19 mouse cellular contexts compared by ENCODE assay signal in the genomic region with DNA sequence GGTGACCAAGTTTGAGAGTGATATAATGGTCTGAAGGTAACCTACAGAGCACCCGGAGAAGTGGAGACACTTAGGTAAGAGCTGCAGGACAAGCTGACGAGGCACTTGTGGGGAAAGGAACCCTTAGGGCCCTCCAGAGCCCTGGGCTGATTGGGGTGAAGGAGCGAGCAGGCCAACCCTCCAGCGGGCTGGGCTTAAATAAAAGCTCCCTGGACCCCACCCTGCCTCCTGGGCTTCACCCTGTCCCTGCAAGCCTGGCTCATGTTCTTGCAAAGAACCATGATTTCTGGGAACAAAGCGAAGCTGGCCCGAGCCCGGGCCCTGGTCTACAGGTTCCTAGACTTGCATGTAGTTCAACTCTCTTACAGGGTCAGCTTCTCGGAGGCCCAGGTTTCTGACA. TPM values are rescaled to one million over a fixed set of nuclear protein-coding genes. Genes with fewer than 3 reads are reported as not detected.
A peak's percentile ranks its signal among the peaks of the same experiment; 100 is the strongest.
DNase-seq lines count a peak whose midpoint lies in the region; ATAC-seq and TF ChIP-seq lines count a peak whose summit lies in the region.
"Had no signal": no experiment of that assay in that cellular context is flagged by ENCODE, and none has a peak within 500 bp of the region (broad histone marks: within the 10 kb centered on the region; RNA-seq: fewer than 3 reads in every experiment).

No protein-coding gene starts in this region.

- no peak overlapping the region for H3K9ac ChIP-seq in intestine, embryonic 15.5 days
- no peak overlapping the region for H3K9ac ChIP-seq in intestine, postnatal 0 days (ENCODE audit: low read depth, low read length)
- H3K9ac ChIP-seq in lung, postnatal 0 days (replicated peaks; ENCODE audit: low read depth) = no peak overlapping the region
- H3K9ac ChIP-seq in intestine, embryonic 16.5 days (ENCODE audit: low read depth, low read length) = peak overlapping the region; percentile 38; the same call in 1 of the 2 replicates
- H3K9ac ChIP-seq: embryonic facial prominence, embryonic 12.5 days; forebrain, embryonic 12.5 days; heart, embryonic 13.5 days; neural tube, embryonic 13.5 days had no signal

- no peak for TF ChIP-seq EP300 in lung, postnatal 0 days (IDR thresholded peaks at IDR 0.05)

- no peak for TF ChIP-seq CTCF in intestine, postnatal 0 days (IDR thresholded peaks at IDR 0.05; ENCODE audit: low read depth)
- TF ChIP-seq CTCF in lung, postnatal 0 days (IDR thresholded peaks at IDR 0.05) = no peak

- peaks cover 72% of the 10 kb centered on the region for H3K4me1 ChIP-seq in intestine, embryonic 15.5 days (replicated peaks)
- H3K4me1 ChIP-seq in intestine, postnatal 0 days (replicated peaks; ENCODE audit: control insufficient read depth, insufficient read depth, low read length) = peaks cover 23% of the 10 kb centered on the region
- H3K4me1 ChIP-seq in lung, postnatal 0 days (ENCODE audit: insufficient read depth, low read depth, low read length) = peaks cover 25% of the 10 kb centered on the region; the same call in 1 of the 2 replicates
- H3K4me1 ChIP-seq in intestine, embryonic 16.5 days (ENCODE audit: control insufficient read depth, insufficient read depth, low read length) = peaks cover 68% of the 10 kb centered on the region

- no peaks in the 10 kb centered on the region for H3K27me3 ChIP-seq in intestine, embryonic 15.5 days (replicated peaks)
- H3K27me3 ChIP-seq in intestine, postnatal 0 days (replicated peaks; ENCODE audit: control insufficient read depth, insufficient read depth, low read length) = no peaks in the 10 kb centered on the region
- H3K27me3 ChIP-seq in lung, postnatal 0 days (replicated peaks; ENCODE audit: insufficient read depth, low read length) = no peaks in the 10 kb centered on the region
- no peaks in the 10 kb centered on the region for H3K27me3 ChIP-seq in intestine, embryonic 16.5 days (replicated peaks; ENCODE audit: control insufficient read depth, insufficient read depth, low read length)
- H3K27me3 ChIP-seq: embryonic facial prominence, embryonic 12.5 days; heart, embryonic 13.5 days; limb, embryonic 12.5 days; Patski had no signal

- H3K36me3 ChIP-seq in intestine, embryonic 15.5 days = no peaks in the 10 kb centered on the region
- H3K36me3 ChIP-seq in intestine, postnatal 0 days (ENCODE audit: control insufficient read depth, insufficient read depth) = no peaks in the 10 kb centered on the region
- no peaks in the 10 kb centered on the region for H3K36me3 ChIP-seq in lung, postnatal 0 days (ENCODE audit: insufficient read depth, low read length)
- no peaks in the 10 kb centered on the region for H3K36me3 ChIP-seq in intestine, embryonic 16.5 days (ENCODE audit: control insufficient read depth, insufficient read depth, low read length)
- H3K36me3 ChIP-seq: embryonic facial prominence, embryonic 12.5 days; forebrain, embryonic 12.5 days; heart, embryonic 13.5 days; limb, embryonic 12.5 days; neural tube, embryonic 13.5 days had no signal

- 69% methylated on average over 8 of the region's 8 CpGs for WGBS in intestine, embryonic 15.5 days
- WGBS in intestine, postnatal 0 days = 76% methylated on average over 8 of the region's 8 CpGs
- WGBS in lung, postnatal 0 days = 60% methylated on average over 8 of the region's 8 CpGs
- 66% methylated on average over 8 of the region's 8 CpGs for WGBS in intestine, embryonic 16.5 days

- 0 out of 2 replicates have a peak overlapping the region, but pooled peaks have one; percentile 46 for H3K27ac ChIP-seq in intestine, embryonic 15.5 days
- H3K27ac ChIP-seq in intestine, postnatal 0 days (ENCODE audit: low read depth, low read length) = no peak overlapping the region
- H3K27ac ChIP-seq in lung, postnatal 0 days (ENCODE audit: low read length) = no peak overlapping the region
- peak overlapping the region; percentile 60 for H3K27ac ChIP-seq in intestine, embryonic 16.5 days (ENCODE audit: low read length)
- H3K27ac ChIP-seq: embryonic facial prominence, embryonic 12.5 days; forebrain, embryonic 12.5 days; heart, embryonic 13.5 days; limb, embryonic 12.5 days; neural tube, embryonic 13.5 days had no signal

- no peak overlapping the region for H3K4me2 ChIP-seq in intestine, embryonic 15.5 days (replicated peaks)
- H3K4me2 ChIP-seq in intestine, postnatal 0 days (replicated peaks; ENCODE audit: low read depth) = no peak overlapping the region
- H3K4me2 ChIP-seq in lung, postnatal 0 days (replicated peaks; ENCODE audit: low read depth, low read length) = no peak overlapping the region
- no peak overlapping the region for H3K4me2 ChIP-seq in intestine, embryonic 16.5 days (ENCODE audit: low read depth, low read length)
- H3K4me2 ChIP-seq: embryonic facial prominence, embryonic 12.5 days; forebrain, embryonic 12.5 days; heart, embryonic 13.5 days; limb, embryonic 12.5 days; neural tube, embryonic 13.5 days had no signal

- ATAC-seq in intestine, embryonic 15.5 days = no peak
- no peak for ATAC-seq in intestine, postnatal 0 days
- ATAC-seq in lung, postnatal 0 days = peak; percentile 19; the same call in 1 of the 2 replicates
- no peak for ATAC-seq in intestine, embryonic 16.5 days
- ATAC-seq: activated CD4-positive, CD25-positive, alpha-beta regulatory T cell, adult 4 months; inflammation-experienced regulatory T-cells, adult 6 months; Patski had no signal

- H3K9me3 ChIP-seq in intestine, embryonic 15.5 days = no peaks in the 10 kb centered on the region; the same call in 1 of the 2 replicates
- no peaks in the 10 kb centered on the region for H3K9me3 ChIP-seq in intestine, postnatal 0 days (ENCODE audit: control insufficient read depth)
- no peaks in the 10 kb centered on the region for H3K9me3 ChIP-seq in lung, postnatal 0 days (ENCODE audit: low read length)
- H3K9me3 ChIP-seq in intestine, embryonic 16.5 days (ENCODE audit: control insufficient read depth, low read length) = no peaks in the 10 kb centered on the region
- H3K9me3 ChIP-seq: embryonic facial prominence, embryonic 12.5 days; forebrain, embryonic 12.5 days; heart, embryonic 13.5 days; limb, embryonic 12.5 days; neural tube, embryonic 13.5 days had no signal

- peak; percentile 65 for DNase-seq in lung, postnatal 0 days (ENCODE audit: low spot score)
- DNase-seq in lung, postnatal 10 days = no peak
- peak; percentile 33 for DNase-seq in testis, postnatal 14 days (ENCODE audit: low spot score)
- no peak for DNase-seq in spleen, postnatal 4 days (ENCODE audit: low spot score in 2 of 2)
- DNase-seq: adrenal gland, postnatal 25 days; cerebellum, adult 2 months; gastrocnemius, postnatal 36 days; layer of hippocampus, adult 9-11 months had no signal

- H3K4me3 ChIP-seq in intestine, embryonic 15.5 days (replicated peaks) = no peak overlapping the region
- H3K4me3 ChIP-seq in intestine, postnatal 0 days (ENCODE audit: low read depth, low read length) = no peak overlapping the region
- no peak overlapping the region for H3K4me3 ChIP-seq in lung, postnatal 0 days (ENCODE audit: low read depth, low read length)
- no peak overlapping the region for H3K4me3 ChIP-seq in intestine, embryonic 16.5 days (ENCODE audit: low read length)
- H3K4me3 ChIP-seq: embryonic facial prominence, embryonic 12.5 days; forebrain, embryonic 12.5 days; heart, embryonic 13.5 days; limb, embryonic 12.5 days; neural tube, embryonic 13.5 days had no signal

RNA-seq across cellular contexts. Expression of a gene that starts 15.4 kb away (rescaled TPM):
- 10.6 and 11.6 TPM in 2 replicates for polyA plus RNA-seq in intestine, embryonic 15.5 days (2015; fragmentation: Nextera tagmentation; extraction: Ambion mirVana)
- 3.5 and 3.9 TPM in 2 replicates for polyA plus RNA-seq in intestine, postnatal 0 days (2015; fragmentation: Nextera tagmentation; extraction: Ambion mirVana)
- polyA plus RNA-seq in lung, postnatal 0 days (2015; fragmentation: Nextera tagmentation; extraction: Ambion mirVana) = 11.7 and 15.0 TPM in 2 replicates
- polyA plus RNA-seq in intestine, embryonic 16.5 days (2015; fragmentation: Nextera tagmentation; extraction: Ambion mirVana) = 7.4 and 7.9 TPM in 2 replicates

RNA-seq across cellular contexts. Expression of a gene that starts 26.3 kb away (rescaled TPM):
- 21.2 and 23.8 TPM in 2 replicates for polyA plus RNA-seq in intestine, embryonic 15.5 days (2015; fragmentation: Nextera tagmentation; extraction: Ambion mirVana)
- polyA plus RNA-seq in intestine, postnatal 0 days (2015; fragmentation: Nextera tagmentation; extraction: Ambion mirVana) = 15.0 and 18.5 TPM in 2 replicates
- polyA plus RNA-seq in lung, postnatal 0 days (2015; fragmentation: Nextera tagmentation; extraction: Ambion mirVana) = 19.4 and 23.1 TPM in 2 replicates
- polyA plus RNA-seq in intestine, embryonic 16.5 days (2015; fragmentation: Nextera tagmentation; extraction: Ambion mirVana) = 23.6 and 26.8 TPM in 2 replicates

RNA-seq across cellular contexts. Expression of a gene that starts 34.3 kb away (rescaled TPM):
- 0.20 TPM in 1 of 2 replicates, not detected in the other for polyA plus RNA-seq in intestine, embryonic 15.5 days (2015; fragmentation: Nextera tagmentation; extraction: Ambion mirVana)
- polyA plus RNA-seq in intestine, postnatal 0 days (2015; fragmentation: Nextera tagmentation; extraction: Ambion mirVana) = 0.22 TPM in 1 of 2 replicates, not detected in the other
- 0.62 TPM in 1 of 2 replicates, not detected in the other for polyA plus RNA-seq in lung, postnatal 0 days (2015; fragmentation: Nextera tagmentation; extraction: Ambion mirVana)
- 0.37 TPM in 1 of 2 replicates, not detected in the other for polyA plus RNA-seq in intestine, embryonic 16.5 days (2015; fragmentation: Nextera tagmentation; extraction: Ambion mirVana)
- polyA plus RNA-seq: heart, embryonic 13.5 days had no signal

RNA-seq across cellular contexts. Expression of a gene that starts 36.8 kb away (rescaled TPM):
- 12.7 and 14.7 TPM in 2 replicates for polyA plus RNA-seq in intestine, embryonic 15.5 days (2015; fragmentation: Nextera tagmentation; extraction: Ambion mirVana)
- polyA plus RNA-seq in intestine, postnatal 0 days (2015; fragmentation: Nextera tagmentation; extraction: Ambion mirVana) = 2.1 and 3.8 TPM in 2 replicates
- polyA plus RNA-seq in lung, postnatal 0 days (2015; fragmentation: Nextera tagmentation; extraction: Ambion mirVana) = 6.2 and 10.5 TPM in 2 replicates
- 12.7 and 14.6 TPM in 2 replicates for polyA plus RNA-seq in intestine, embryonic 16.5 days (2015; fragmentation: Nextera tagmentation; extraction: Ambion mirVana)

Comparison
In these comparisons a context has a peak if more than half of its experiments do, and no peak if none do; other contexts are left out.
1. H3K27ac ChIP-seq: peak in intestine, embryonic 15.5 days (single experiment) and intestine, embryonic 16.5 days (single experiment); none in intestine, postnatal 0 days (single experiment) and lung, postnatal 0 days (single experiment).
2. DNase-seq: peak in lung, postnatal 0 days (single experiment) and testis, postnatal 14 days (single experiment); none in lung, postnatal 10 days (single experiment) and spleen, postnatal 4 days (0 of 2).